16 mouse cellular contexts compared by ENCODE assay signal in the genomic region with DNA sequence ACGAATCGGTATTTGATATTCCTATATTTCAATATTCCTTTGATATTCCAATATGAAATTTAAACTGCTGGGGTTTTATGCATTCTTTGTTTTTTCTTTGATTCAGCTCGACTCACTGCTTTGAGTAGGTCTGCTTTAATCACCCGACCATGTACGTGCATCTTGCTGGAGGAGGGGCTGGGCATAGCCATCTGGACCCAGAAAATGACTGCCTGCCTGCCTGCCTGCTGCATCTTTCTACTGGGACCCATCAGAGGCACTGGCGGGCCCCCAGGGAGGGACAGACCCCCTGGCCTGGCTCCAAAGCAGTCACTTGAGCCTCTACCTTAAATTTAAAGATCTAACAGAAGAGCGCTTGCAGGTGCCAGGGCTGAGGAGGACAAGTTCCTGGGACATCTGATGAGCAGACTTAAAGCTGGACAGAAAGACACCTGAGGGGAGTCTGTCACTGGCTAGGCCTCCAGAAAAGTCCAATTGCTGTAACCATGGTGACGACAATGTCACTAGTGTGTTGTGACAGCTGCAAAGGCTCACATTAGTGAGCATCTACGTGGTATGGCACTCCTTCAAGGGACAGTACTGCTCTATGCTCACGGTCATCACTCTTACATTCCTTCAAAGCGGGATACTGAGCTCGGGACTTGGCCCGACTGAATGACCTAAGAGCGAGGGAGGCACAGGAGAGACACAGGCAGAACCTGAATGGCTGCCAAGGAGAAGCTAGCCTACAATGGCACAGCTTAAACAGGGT.
DNase-seq lines count a peak whose midpoint lies in the region; ATAC-seq lines count a peak whose summit lies in the region.
"Had no signal": no experiment of that assay in that cellular context is flagged by ENCODE, and none has a peak within 500 bp of the region (broad histone marks: within the 10 kb centered on the region; RNA-seq: fewer than 3 reads in every experiment).

No protein-coding gene starts in this region.

- no peak for DNase-seq in hindbrain, embryonic 11.5 days (ENCODE audit: low spot score)
- no peak for DNase-seq in hindbrain, embryonic 10.5 days (ENCODE audit: low spot score)
- no peak for DNase-seq in neural tube, embryonic 10.5 days (ENCODE audit: extremely low spot score, low spot score)
- DNase-seq in retina, embryonic 14.5 days (ENCODE audit: low spot score): peak; percentile 3
- DNase-seq in testis, postnatal 14 days (ENCODE audit: low spot score): no peak
- DNase-seq in lung, postnatal 14 days: no peak
- DNase-seq: cerebellum, adult 2 months; heart, adult 11 months; liver; thymus, postnatal 36 days had no signal

- H3K4me1 ChIP-seq in hindbrain, embryonic 11.5 days (replicated peaks; ENCODE audit: control insufficient read depth, insufficient read depth, low read length): 0 out of 2 replicates have a peak, but pooled peaks cover 6% of the 10 kb centered on the region
- H3K4me1 ChIP-seq in hindbrain, embryonic 10.5 days (replicated peaks): peaks cover 14% of the 10 kb centered on the region
- H3K4me1 ChIP-seq in neural tube, embryonic 12.5 days: peaks cover 11% of the 10 kb centered on the region
- peaks cover 10% of the 10 kb centered on the region for H3K4me1 ChIP-seq in hindbrain, embryonic 16.5 days (ENCODE audit: control insufficient read depth, insufficient read depth, low read depth, low read length)
- H3K4me1 ChIP-seq: lung, embryonic 15.5 days had no signal

- no peak overlapping the region for H3K9ac ChIP-seq in hindbrain, embryonic 11.5 days (ENCODE audit: low read depth, low read length)
- no peak overlapping the region for H3K9ac ChIP-seq in neural tube, embryonic 12.5 days
- 0 out of 2 replicates have a peak overlapping the region, but pooled peaks have one; percentile 35 for H3K9ac ChIP-seq in hindbrain, embryonic 16.5 days (ENCODE audit: low read depth, low read length)
- H3K9ac ChIP-seq: embryonic facial prominence, embryonic 15.5 days; lung, embryonic 15.5 days had no signal

- WGBS in hindbrain, embryonic 11.5 days: 64% methylated on average over 14 of the region's 14 CpGs
- WGBS in hindbrain, embryonic 10.5 days: 65% methylated on average over 14 of the region's 14 CpGs
- 56% methylated on average over 14 of the region's 14 CpGs for WGBS in neural tube, embryonic 12.5 days
- WGBS in hindbrain, embryonic 16.5 days: 46% methylated on average over 14 of the region's 14 CpGs

- no peaks in the 10 kb centered on the region for H3K36me3 ChIP-seq in hindbrain, embryonic 11.5 days (ENCODE audit: control insufficient read depth, insufficient read depth, low read length)
- no peaks in the 10 kb centered on the region for H3K36me3 ChIP-seq in hindbrain, embryonic 10.5 days
- H3K36me3 ChIP-seq in neural tube, embryonic 12.5 days: no peaks in the 10 kb centered on the region
- H3K36me3 ChIP-seq in hindbrain, embryonic 16.5 days (ENCODE audit: control insufficient read depth, insufficient read depth, low read length): no peaks in the 10 kb centered on the region
- H3K36me3 ChIP-seq: embryonic facial prominence, embryonic 15.5 days; lung, embryonic 15.5 days had no signal

- no peak overlapping the region for H3K27ac ChIP-seq in hindbrain, embryonic 11.5 days (ENCODE audit: low read depth, low read length)
- no peak overlapping the region for H3K27ac ChIP-seq in hindbrain, embryonic 10.5 days
- no peak overlapping the region for H3K27ac ChIP-seq in neural tube, embryonic 12.5 days
- H3K27ac ChIP-seq in hindbrain, embryonic 16.5 days (ENCODE audit: low read depth, low read length): no peak overlapping the region
- H3K27ac ChIP-seq: embryonic facial prominence, embryonic 15.5 days; lung, embryonic 15.5 days; stomach, postnatal 0 days had no signal

- no peaks in the 10 kb centered on the region for H3K9me3 ChIP-seq in hindbrain, embryonic 11.5 days (ENCODE audit: control insufficient read depth, low read length)
- H3K9me3 ChIP-seq in hindbrain, embryonic 10.5 days: no peaks in the 10 kb centered on the region; the same call in 1 of the 2 replicates
- peaks cover 1% of the 10 kb centered on the region; the same call in 1 of the 2 replicates for H3K9me3 ChIP-seq in neural tube, embryonic 12.5 days
- no peaks in the 10 kb centered on the region for H3K9me3 ChIP-seq in hindbrain, embryonic 16.5 days (ENCODE audit: control insufficient read depth, low read length)
- H3K9me3 ChIP-seq: embryonic facial prominence, embryonic 15.5 days; lung, embryonic 15.5 days had no signal

- H3K4me3 ChIP-seq in hindbrain, embryonic 11.5 days (ENCODE audit: low read depth, low read length): no peak overlapping the region
- no peak overlapping the region for H3K4me3 ChIP-seq in hindbrain, embryonic 10.5 days
- no peak overlapping the region for H3K4me3 ChIP-seq in neural tube, embryonic 12.5 days
- H3K4me3 ChIP-seq in hindbrain, embryonic 16.5 days (ENCODE audit: low read length): no peak overlapping the region
- H3K4me3 ChIP-seq: embryonic facial prominence, embryonic 15.5 days; lung, embryonic 15.5 days had no signal

- H3K27me3 ChIP-seq in hindbrain, embryonic 11.5 days (ENCODE audit: control insufficient read depth, insufficient read depth, low read length): no peaks in the 10 kb centered on the region
- H3K27me3 ChIP-seq in hindbrain, embryonic 10.5 days (ENCODE audit: insufficient read depth, poor library complexity, severe bottlenecking): no peaks in the 10 kb centered on the region
- no peaks in the 10 kb centered on the region for H3K27me3 ChIP-seq in neural tube, embryonic 12.5 days (replicated peaks)
- no peaks in the 10 kb centered on the region for H3K27me3 ChIP-seq in hindbrain, embryonic 16.5 days (replicated peaks; ENCODE audit: control insufficient read depth, insufficient read depth, low read length)
- H3K27me3 ChIP-seq: embryonic facial prominence, embryonic 15.5 days; lung, embryonic 15.5 days had no signal

- peak; percentile 33; the same call in 1 of the 2 replicates for ATAC-seq in hindbrain, embryonic 11.5 days (ENCODE audit: low FRiP score)
- peak; percentile 56; the same call in 1 of the 2 replicates for ATAC-seq in neural tube, embryonic 12.5 days (ENCODE audit: low FRiP score, low read depth)
- ATAC-seq in hindbrain, embryonic 16.5 days: peak; percentile 75
- ATAC-seq: intestine, embryonic 16.5 days had no signal

- H3K4me2 ChIP-seq in hindbrain, embryonic 11.5 days (replicated peaks; ENCODE audit: low read depth, low read length): no peak overlapping the region
- no peak overlapping the region for H3K4me2 ChIP-seq in neural tube, embryonic 12.5 days (replicated peaks)
- no peak overlapping the region for H3K4me2 ChIP-seq in hindbrain, embryonic 16.5 days (ENCODE audit: low read length)
- H3K4me2 ChIP-seq: embryonic facial prominence, embryonic 15.5 days; lung, embryonic 15.5 days had no signal
